9 mouse cellular contexts compared by ENCODE assay signal in the genomic region with DNA sequence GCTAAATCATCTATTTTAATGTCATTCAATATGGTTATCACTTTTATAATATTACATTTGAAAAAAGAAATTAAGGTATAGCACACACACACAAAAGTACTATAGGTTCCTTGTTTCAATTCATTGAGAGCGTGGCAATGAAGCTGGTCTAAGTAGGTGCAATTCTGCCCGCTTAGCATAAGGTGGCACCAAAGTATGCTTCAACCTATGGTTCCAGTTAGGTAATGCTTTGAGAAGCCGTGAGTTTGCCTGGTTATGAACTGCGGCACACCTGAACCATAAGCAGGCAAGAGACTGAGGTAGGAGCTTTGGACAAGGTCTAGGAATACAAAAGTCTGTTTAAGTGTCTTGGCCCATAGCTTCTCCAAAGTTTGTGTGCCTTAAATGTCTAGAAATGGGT.
DNase-seq lines count a peak whose midpoint lies in the region; ATAC-seq and TF ChIP-seq lines count a peak whose summit lies in the region.
"Had no signal": no experiment of that assay in that cellular context is flagged by ENCODE, and none has a peak within 500 bp of the region (broad histone marks: within the 10 kb centered on the region; RNA-seq: fewer than 3 reads in every experiment).

No protein-coding gene starts in this region.

- no peak overlapping the region for H3K27ac ChIP-seq in heart, embryonic 15.5 days
- no peak overlapping the region for H3K27ac ChIP-seq in heart, embryonic 11.5 days (ENCODE audit: low read depth, low read length)
- no peak overlapping the region for H3K27ac ChIP-seq in CH12.LX (ENCODE audit: insufficient read depth, low read depth)
- H3K27ac ChIP-seq in hindbrain, postnatal 0 days = no peak overlapping the region
- H3K27ac ChIP-seq: lung, embryonic 15.5 days had no signal

- peak; percentile 54 to 92 for TF ChIP-seq CTCF in CH12.LX (conservative IDR thresholded peaks at IDR 0.05 in 1 of 2, IDR thresholded peaks at IDR 0.05 in 1 of 2; ENCODE audit: low read depth in 2 of 2, low read length in 2 of 2)
- TF ChIP-seq CTCF in hindbrain, postnatal 0 days (IDR thresholded peaks at IDR 0.05; ENCODE audit: low read depth) = peak; percentile 85

- no peak for TF ChIP-seq EP300 in CH12.LX (IDR thresholded peaks at IDR 0.05; ENCODE audit: low read length)

- dilution Hi-C loops in CH12.LX (cut with MboI; ENCODE audit: extremely low pct_ligation_motif_present, extremely low pct_unique_long_range_greater_than_20kb, low sequenced_read_pairs) = no loop called here

- no peaks in the 10 kb centered on the region for H3K36me3 ChIP-seq in heart, embryonic 15.5 days
- H3K36me3 ChIP-seq in heart, embryonic 11.5 days (ENCODE audit: control insufficient read depth, insufficient read depth, low read length) = no peaks in the 10 kb centered on the region
- no peaks in the 10 kb centered on the region for H3K36me3 ChIP-seq in CH12.LX (replicated peaks in 1 of 2; ENCODE audit: control insufficient read depth in 1 of 2, insufficient read depth in 1 of 2, low read length in 1 of 2)
- H3K36me3 ChIP-seq in hindbrain, postnatal 0 days (ENCODE audit: insufficient read depth, low read length) = no peaks in the 10 kb centered on the region
- H3K36me3 ChIP-seq: lung, embryonic 15.5 days had no signal

- no peaks in the 10 kb centered on the region for H3K27me3 ChIP-seq in heart, embryonic 15.5 days
- H3K27me3 ChIP-seq in heart, embryonic 11.5 days (ENCODE audit: control insufficient read depth, insufficient read depth, low read length) = no peaks in the 10 kb centered on the region
- H3K27me3 ChIP-seq in CH12.LX (replicated peaks) = no peaks in the 10 kb centered on the region
- H3K27me3 ChIP-seq in hindbrain, postnatal 0 days (ENCODE audit: insufficient read depth, low read length) = no peaks in the 10 kb centered on the region
- H3K27me3 ChIP-seq: lung, embryonic 15.5 days had no signal

- H3K79me2 ChIP-seq in CH12.LX (replicated peaks; ENCODE audit: control insufficient read depth, extremely low read depth, insufficient read depth, poor library complexity, severe bottlenecking) = no peaks in the 10 kb centered on the region

- intact Hi-C loops in left cerebral cortex, postnatal 4 days (cut with DNase I) = no loop called here

- WGBS in heart, embryonic 15.5 days = 17% methylated on average over 4 of the region's 4 CpGs
- 18% methylated on average over 4 of the region's 4 CpGs for WGBS in heart, embryonic 11.5 days (ENCODE audit: insufficient replicate concordance)
- 23% methylated on average over 4 of the region's 4 CpGs for WGBS in hindbrain, postnatal 0 days

- in situ Hi-C loops in CH12.LX (cut with MboI; ENCODE audit: low pct_ligation_motif_present, low pct_unique_long_range_greater_than_20kb, low sequenced_read_pairs) = loop anchor here (25.0 kb wide), 1 partner anchor 649 kb away; no protein-coding TSS in a partner anchor

- no peak overlapping the region for H3K4me3 ChIP-seq in heart, embryonic 15.5 days
- no peak overlapping the region for H3K4me3 ChIP-seq in heart, embryonic 11.5 days (ENCODE audit: low read depth, low read length)
- no peak overlapping the region for H3K4me3 ChIP-seq in CH12.LX (replicated peaks in 1 of 3; ENCODE audit: low read depth in 2 of 3, low read length in 2 of 3, poor library complexity in 1 of 3)
- no peak overlapping the region for H3K4me3 ChIP-seq in hindbrain, postnatal 0 days (ENCODE audit: low read length)
- H3K4me3 ChIP-seq: lung, embryonic 15.5 days had no signal

- peak; percentile 55 for DNase-seq in CH12.LX (ENCODE audit: extremely low read depth)
- DNase-seq in cerebellum, adult 9-11 months = peak; percentile 15
- peak; percentile 85 for DNase-seq in hindbrain, postnatal 0 days (ENCODE audit: low spot score)
- peak; percentile 3 for DNase-seq in left cerebral cortex, postnatal 4 days
- no peak for DNase-seq in gastrocnemius, postnatal 25 days

- no peak overlapping the region for H3K9ac ChIP-seq in heart, embryonic 15.5 days
- H3K9ac ChIP-seq in heart, embryonic 11.5 days (ENCODE audit: low read depth, low read length) = no peak overlapping the region
- H3K9ac ChIP-seq in CH12.LX (ENCODE audit: insufficient read depth, low read depth) = no peak overlapping the region
- no peak overlapping the region for H3K9ac ChIP-seq in hindbrain, postnatal 0 days (replicated peaks; ENCODE audit: low read length)
- H3K9ac ChIP-seq: lung, embryonic 15.5 days had no signal

- TF ChIP-seq POLR2A in CH12.LX (IDR thresholded peaks at IDR 0.05; ENCODE audit: low read depth, low read length) = no peak

- TF ChIP-seq RAD21 in CH12.LX (IDR thresholded peaks at IDR 0.05; ENCODE audit: low read depth, low read length) = peak; percentile 99

- H3K9me3 ChIP-seq in heart, embryonic 15.5 days (replicated peaks) = no peaks in the 10 kb centered on the region
- H3K9me3 ChIP-seq in heart, embryonic 11.5 days (replicated peaks; ENCODE audit: control insufficient read depth, low read length) = no peaks in the 10 kb centered on the region
- H3K9me3 ChIP-seq in CH12.LX (replicated peaks; ENCODE audit: low read length) = no peaks in the 10 kb centered on the region
- no peaks in the 10 kb centered on the region for H3K9me3 ChIP-seq in hindbrain, postnatal 0 days (ENCODE audit: low read length)
- H3K9me3 ChIP-seq: lung, embryonic 15.5 days had no signal

- H3K4me2 ChIP-seq in heart, embryonic 15.5 days = no peak overlapping the region
- no peak overlapping the region for H3K4me2 ChIP-seq in heart, embryonic 11.5 days
- no peak overlapping the region for H3K4me2 ChIP-seq in CH12.LX (ENCODE audit: insufficient read depth, low read depth, poor library complexity, severe bottlenecking)
- no peak overlapping the region for H3K4me2 ChIP-seq in hindbrain, postnatal 0 days (ENCODE audit: low read depth, low read length)
- H3K4me2 ChIP-seq: lung, embryonic 15.5 days had no signal

- ATAC-seq in heart, embryonic 15.5 days (replicated peaks; ENCODE audit: insufficient number of reproducible peaks, insufficient read depth, low FRiP score, low read depth) = 0 out of 2 replicates have a peak, but pooled peaks have one; percentile 22
- no peak for ATAC-seq in heart, embryonic 11.5 days (replicated peaks; ENCODE audit: insufficient number of reproducible peaks, low FRiP score, low TSS enrichment)
- peak; percentile 90 for ATAC-seq in hindbrain, postnatal 0 days
- peak; percentile 81 for ATAC-seq in neutrophil, adult 5-6 weeks (ENCODE audit: extremely low read depth, insufficient number of reproducible peaks, low FRiP score, poor library complexity, severe bottlenecking)

- no peaks in the 10 kb centered on the region for H3K4me1 ChIP-seq in heart, embryonic 15.5 days (replicated peaks)
- H3K4me1 ChIP-seq in heart, embryonic 11.5 days (ENCODE audit: control insufficient read depth, insufficient read depth, low read length) = no peaks in the 10 kb centered on the region
- H3K4me1 ChIP-seq in CH12.LX (ENCODE audit: control insufficient read depth in 1 of 2, insufficient read depth in 2 of 2) = peaks cover 6 to 8% of the 10 kb centered on the region in 2 experiments
- no peaks in the 10 kb centered on the region for H3K4me1 ChIP-seq in hindbrain, postnatal 0 days (ENCODE audit: insufficient read depth, low read length)
- H3K4me1 ChIP-seq: lung, embryonic 15.5 days had no signal

TF ChIP-seq in CH12.LX, 34 proteins besides CTCF, POLR2A, EP300 and RAD21 (continues in another document):
- TF ChIP-seq ZC3H11A (IDR thresholded peaks at IDR 0.05; ENCODE audit: low read depth, low read length) = peak; percentile 62
- TF ChIP-seq CHD2 (IDR thresholded peaks at IDR 0.05; ENCODE audit: low read length) = no peak
- no peak for TF ChIP-seq BHLHE40 (IDR thresholded peaks at IDR 0.05; ENCODE audit: low read depth, low read length)
- no peak for TF ChIP-seq ETS1 (conservative IDR thresholded peaks at IDR 0.05; ENCODE audit: low read depth, low read length)
- no peak for TF ChIP-seq MAZ (IDR thresholded peaks at IDR 0.05; ENCODE audit: low read depth, low read length)
- TF ChIP-seq NRF1 (IDR thresholded peaks at IDR 0.05; ENCODE audit: low read depth, low read length) = no peak
- TF ChIP-seq PAX5 (IDR thresholded peaks at IDR 0.05; ENCODE audit: low read length) = no peak
- no peak for TF ChIP-seq USF2 (conservative IDR thresholded peaks at IDR 0.05; ENCODE audit: low read depth, low read length)
- TF ChIP-seq UBTF (IDR thresholded peaks at IDR 0.05; ENCODE audit: low read depth, low read length) = no peak
- TF ChIP-seq HCFC1 (IDR thresholded peaks at IDR 0.05; ENCODE audit: low read depth, low read length) = no peak
- TF ChIP-seq E2F4 (IDR thresholded peaks at IDR 0.05; ENCODE audit: insufficient replicate concordance, low read depth, low read length) = no peak
- no peak for TF ChIP-seq MXI1 (IDR thresholded peaks at IDR 0.05; ENCODE audit: low read depth, low read length)
- TF ChIP-seq TCF12 (IDR thresholded peaks at IDR 0.05; ENCODE audit: low read depth, low read length) = no peak
- no peak for TF ChIP-seq JUN (IDR thresholded peaks at IDR 0.05; ENCODE audit: insufficient read depth, low read depth, low read length)
- no peak for TF ChIP-seq TBP (conservative IDR thresholded peaks at IDR 0.05; ENCODE audit: low read depth, low read length)
- no peak for TF ChIP-seq ZNF384 (IDR thresholded peaks at IDR 0.05; ENCODE audit: low read depth, low read length)
- peak; percentile 86 for TF ChIP-seq SMC3 (IDR thresholded peaks at IDR 0.05; ENCODE audit: low read depth, low read length)
- TF ChIP-seq ZMIZ1 (IDR thresholded peaks at IDR 0.05; ENCODE audit: low read depth, low read length) = no peak
- TF ChIP-seq NELFE (IDR thresholded peaks at IDR 0.05; ENCODE audit: low read depth, low read length) = no peak
- no peak for TF ChIP-seq RCOR1 (conservative IDR thresholded peaks at IDR 0.05; ENCODE audit: low read depth, low read length)
- no peak for TF ChIP-seq ELF1 (IDR thresholded peaks at IDR 0.05; ENCODE audit: low read depth, low read length)
- TF ChIP-seq USF1 (IDR thresholded peaks at IDR 0.05; ENCODE audit: low read depth, low read length) = no peak
- TF ChIP-seq KAT2A (IDR thresholded peaks at IDR 0.05; ENCODE audit: insufficient replicate concordance, low read length) = no peak
- TF ChIP-seq ZKSCAN1 (IDR thresholded peaks at IDR 0.05; ENCODE audit: borderline replicate concordance, low read depth, low read length) = no peak
- peak; percentile 23; the same call in 1 of the 2 replicates for TF ChIP-seq IRF4 (IDR thresholded peaks at IDR 0.05; ENCODE audit: low read depth, low read length)
- 0 out of 2 replicates have a peak, but pooled peaks have one; percentile 39 for TF ChIP-seq MYC (IDR thresholded peaks at IDR 0.05; ENCODE audit: low read depth, low read length)
- no peak for TF ChIP-seq MAX (IDR thresholded peaks at IDR 0.05; ENCODE audit: low read length)
- no peak for TF ChIP-seq GABPA (IDR thresholded peaks at IDR 0.05; ENCODE audit: insufficient replicate concordance, low read depth, low read length)
- no peak for TF ChIP-seq CHD1 (IDR thresholded peaks at IDR 0.05; ENCODE audit: low read depth, low read length)
- no peak for TF ChIP-seq POLR2AphosphoS2 (IDR thresholded peaks at IDR 0.05; ENCODE audit: low read depth, low read length)
